Mouse (Mus musculus): ENCODE results near the gene Cdh23. TPM values are rescaled to one million over a fixed set of nuclear protein-coding genes. Genes with fewer than 3 reads are reported as not detected.
A peak's percentile ranks its signal among the peaks of the same experiment; 100 is the strongest.

Cdh23 gene
- polyA plus RNA-seq, 2 experiments, result 0.73 to 2.7 TPM

DNA sequence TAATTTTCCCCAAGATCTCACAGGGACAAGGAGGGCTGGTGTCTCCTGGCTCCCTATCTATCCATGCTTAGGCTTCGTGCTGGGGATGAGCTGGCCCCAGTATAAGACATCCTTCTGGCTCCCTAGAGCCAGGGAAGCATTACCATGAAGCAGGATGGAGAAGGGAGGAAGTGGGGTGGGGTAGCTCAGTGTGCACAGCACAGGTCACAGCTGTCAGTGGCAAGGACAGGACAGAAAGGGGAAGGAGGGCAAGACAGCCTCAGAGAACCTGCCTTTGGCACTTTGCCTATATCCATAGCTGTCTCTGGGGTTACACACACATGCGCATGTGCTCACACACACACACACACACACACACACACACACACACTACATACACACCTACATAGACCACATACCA, 308.0 kb downstream of the Cdh23 start:
- no peak for DNase-seq (ENCODE audit: low spot score)
- Histone ChIP-seq H3K4me1 (ENCODE audit: control insufficient read depth, insufficient read depth, low read length) (no peaks in the 10 kb centered on the region), H3K4me2 (replicated peaks; ENCODE audit: low read depth, low read length, severe bottlenecking) (no peak overlapping the region), H3K9ac (ENCODE audit: low read depth, low read length, severe bottlenecking) (no peak overlapping the region), H3K27ac (replicated peaks; ENCODE audit: low read depth, low read length) (no peak overlapping the region), H3K36me3 (ENCODE audit: control insufficient read depth, insufficient read depth, low read length) (no peaks in the 10 kb centered on the region), H3K9me3 (ENCODE audit: control insufficient read depth, low read length) (no peaks in the 10 kb centered on the region), H3K4me3 (replicated peaks; ENCODE audit: low read length) (no peak overlapping the region), H3K27me3 (ENCODE audit: control insufficient read depth, insufficient read depth, low read length) (no peaks in the 10 kb centered on the region)
- 81% methylated on average over 2 of the region's 2 CpGs for WGBS
- ATAC-seq (ENCODE audit: low FRiP score, low read depth), result no peak
- no peak for TF ChIP-seq POLR2A (IDR thresholded peaks at IDR 0.05; ENCODE audit: borderline replicate concordance, extremely low read depth, insufficient read depth, insufficient read length)

DNA sequence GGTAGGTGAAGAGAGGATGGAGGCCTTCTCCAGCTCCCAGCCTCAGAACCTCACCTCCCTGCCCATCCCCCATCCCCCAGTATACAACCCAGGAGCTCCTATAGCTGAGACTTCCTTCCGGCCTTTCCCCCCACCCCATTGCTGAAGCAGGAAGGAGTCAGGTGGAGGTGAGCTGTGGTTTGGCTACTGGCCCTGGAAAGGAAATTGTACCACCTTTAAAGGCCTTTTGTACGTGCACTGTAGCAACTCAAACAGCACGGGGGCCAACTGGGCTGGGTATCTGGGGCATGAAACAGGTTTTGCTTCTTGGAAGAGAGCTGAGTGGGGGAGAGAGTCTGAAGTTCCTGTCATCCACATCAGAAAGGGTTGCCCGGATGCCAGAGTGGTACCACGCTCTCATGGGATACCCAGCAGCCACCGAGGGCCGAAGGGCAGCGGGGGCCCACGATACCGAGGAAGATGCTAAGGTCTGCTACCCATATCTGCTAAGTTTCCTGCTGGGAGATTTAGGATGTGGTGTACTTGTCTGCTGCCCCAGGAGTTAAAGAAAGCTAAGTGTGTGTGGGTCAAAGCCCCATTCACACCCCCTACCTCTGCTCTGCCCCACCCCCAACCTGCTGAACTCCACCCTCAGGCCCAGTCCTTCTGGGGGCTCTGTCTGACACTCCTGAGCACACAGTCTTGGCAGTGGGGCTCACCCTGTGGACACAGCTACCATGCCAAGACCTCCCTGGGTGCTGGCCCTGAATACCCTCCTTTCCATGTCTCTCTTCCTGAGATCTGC, 315.0 kb downstream of the Cdh23 start:
- H3K27me3 ChIP-seq (ENCODE audit: control insufficient read depth, insufficient read depth, low read length), result no peaks in the 10 kb centered on the region
- H3K4me3 ChIP-seq (replicated peaks; ENCODE audit: low read length), result no peak overlapping the region
- H3K36me3 ChIP-seq (ENCODE audit: control insufficient read depth, insufficient read depth, low read length), result no peaks in the 10 kb centered on the region
- TF ChIP-seq POLR2A (IDR thresholded peaks at IDR 0.05; ENCODE audit: borderline replicate concordance, extremely low read depth, insufficient read depth, insufficient read length), result no peak
- H3K9ac ChIP-seq (ENCODE audit: low read depth, low read length, severe bottlenecking), result no peak overlapping the region
- 0 out of 2 replicates have a peak overlapping the region, but pooled peaks have one; percentile 3 for H3K27ac ChIP-seq (replicated peaks; ENCODE audit: low read depth, low read length)
- H3K4me1 ChIP-seq (ENCODE audit: control insufficient read depth, insufficient read depth, low read length), result peaks cover 12% of the 10 kb centered on the region; the same call in 1 of the 2 replicates
- no peak overlapping the region for H3K4me2 ChIP-seq (replicated peaks; ENCODE audit: low read depth, low read length, severe bottlenecking)
- ATAC-seq (ENCODE audit: low FRiP score, low read depth) (no peak), DNase-seq (ENCODE audit: low spot score) (no peak)
- WGBS, result 53% methylated on average over 10 of the region's 10 CpGs
- no peaks in the 10 kb centered on the region for H3K9me3 ChIP-seq (ENCODE audit: control insufficient read depth, low read length)

GRCm38 (mm10) chr10:60380229-60380628, 316.1 kb downstream of the Cdh23 start:
- no peaks in the 10 kb centered on the region for H3K9me3 ChIP-seq (ENCODE audit: control insufficient read depth, low read length)
- H3K36me3 ChIP-seq (ENCODE audit: control insufficient read depth, insufficient read depth, low read length), result no peaks in the 10 kb centered on the region
- no peak overlapping the region for H3K9ac ChIP-seq (ENCODE audit: low read depth, low read length, severe bottlenecking)
- no peak for TF ChIP-seq POLR2A (IDR thresholded peaks at IDR 0.05; ENCODE audit: borderline replicate concordance, extremely low read depth, insufficient read depth, insufficient read length)
- H3K4me2 ChIP-seq (replicated peaks; ENCODE audit: low read depth, low read length, severe bottlenecking), result no peak overlapping the region
- WGBS, result 64% methylated on average over 3 of the region's 3 CpGs
- no peaks in the 10 kb centered on the region for H3K27me3 ChIP-seq (ENCODE audit: control insufficient read depth, insufficient read depth, low read length)
- H3K4me3 ChIP-seq (replicated peaks; ENCODE audit: low read length), result no peak overlapping the region
- no peak for DNase-seq (ENCODE audit: low spot score)
- peaks cover 12% of the 10 kb centered on the region; the same call in 1 of the 2 replicates for H3K4me1 ChIP-seq (ENCODE audit: control insufficient read depth, insufficient read depth, low read length)
- ATAC-seq (ENCODE audit: low FRiP score, low read depth), result no peak
- no peak overlapping the region; the same call in 1 of the 2 replicates for H3K27ac ChIP-seq (replicated peaks; ENCODE audit: low read depth, low read length)

DNA sequence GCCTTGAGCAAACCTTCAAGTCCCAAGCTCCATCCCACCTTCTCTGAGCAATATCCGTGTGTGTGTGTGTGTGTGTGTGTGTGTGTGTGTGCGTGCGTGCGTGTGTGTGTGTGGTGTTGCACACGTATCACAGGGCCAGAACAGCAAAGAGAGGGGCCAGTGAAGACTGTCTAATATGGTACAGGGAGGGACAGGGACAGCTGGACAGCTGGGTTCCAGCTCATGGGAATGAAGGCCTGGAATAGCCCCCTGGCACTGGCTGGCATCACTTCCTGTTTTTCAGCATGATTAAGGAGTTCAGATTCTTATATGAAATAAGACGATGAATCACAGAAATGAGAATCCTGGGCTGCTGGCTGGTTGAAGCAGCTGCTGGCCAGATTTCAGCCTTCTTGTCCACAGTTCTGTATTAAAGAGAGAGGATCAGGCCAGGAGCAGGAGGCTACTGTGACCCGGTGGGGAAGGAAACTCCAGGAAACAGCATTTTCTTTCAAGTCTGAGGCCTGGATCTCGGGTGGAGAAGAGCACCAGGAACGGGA, 316.8 kb downstream of the Cdh23 start:
- no peaks in the 10 kb centered on the region for H3K36me3 ChIP-seq (ENCODE audit: control insufficient read depth, insufficient read depth, low read length)
- no peak for ATAC-seq (ENCODE audit: low FRiP score, low read depth)
- 71% methylated on average over 9 of the region's 9 CpGs for WGBS
- H3K9ac ChIP-seq (ENCODE audit: low read depth, low read length, severe bottlenecking), result no peak overlapping the region
- DNase-seq (ENCODE audit: low spot score), result no peak
- H3K27me3 ChIP-seq (ENCODE audit: control insufficient read depth, insufficient read depth, low read length), result no peaks in the 10 kb centered on the region
- TF ChIP-seq POLR2A (IDR thresholded peaks at IDR 0.05; ENCODE audit: borderline replicate concordance, extremely low read depth, insufficient read depth, insufficient read length), result no peak
- H3K4me1 ChIP-seq (ENCODE audit: control insufficient read depth, insufficient read depth, low read length), result peaks cover 12% of the 10 kb centered on the region; the same call in 1 of the 2 replicates
- no peak overlapping the region for H3K4me2 ChIP-seq (replicated peaks; ENCODE audit: low read depth, low read length, severe bottlenecking)
- H3K27ac ChIP-seq (replicated peaks; ENCODE audit: low read depth, low read length), result no peak overlapping the region
- no peak overlapping the region for H3K4me3 ChIP-seq (replicated peaks; ENCODE audit: low read length)
- H3K9me3 ChIP-seq (ENCODE audit: control insufficient read depth, low read length), result no peaks in the 10 kb centered on the region

DNA sequence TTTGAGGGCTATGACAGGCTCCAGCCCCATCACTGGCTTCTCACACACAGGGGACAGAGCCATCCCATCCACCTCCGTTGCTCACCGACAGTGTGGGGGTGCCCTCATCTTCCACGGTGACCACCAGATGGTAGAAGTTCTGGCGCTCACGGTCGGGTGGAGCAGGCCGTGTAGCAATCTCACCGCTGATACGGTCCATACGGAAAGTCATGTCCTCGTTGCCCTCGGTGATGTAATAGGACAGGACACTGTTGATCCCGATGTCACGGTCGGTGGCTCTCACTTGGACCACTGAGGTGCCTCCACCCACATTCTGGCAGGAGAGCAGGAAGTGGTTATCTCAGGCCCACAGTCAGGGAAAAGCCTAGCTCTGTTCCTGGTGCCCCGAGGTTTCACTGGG, 319.6 kb downstream of the Cdh23 start:
- TF ChIP-seq POLR2A (IDR thresholded peaks at IDR 0.05; ENCODE audit: borderline replicate concordance, extremely low read depth, insufficient read depth, insufficient read length), result no peak
- Histone ChIP-seq H3K27ac (replicated peaks; ENCODE audit: low read depth, low read length) (no peak overlapping the region), H3K4me3 (replicated peaks; ENCODE audit: low read length) (no peak overlapping the region), H3K36me3 (ENCODE audit: control insufficient read depth, insufficient read depth, low read length) (no peaks in the 10 kb centered on the region), H3K27me3 (ENCODE audit: control insufficient read depth, insufficient read depth, low read length) (no peaks in the 10 kb centered on the region), H3K9ac (ENCODE audit: low read depth, low read length, severe bottlenecking) (no peak overlapping the region), H3K4me1 (ENCODE audit: control insufficient read depth, insufficient read depth, low read length) (peaks cover 20% of the 10 kb centered on the region), H3K9me3 (ENCODE audit: control insufficient read depth, low read length) (no peaks in the 10 kb centered on the region), H3K4me2 (replicated peaks; ENCODE audit: low read depth, low read length, severe bottlenecking) (no peak overlapping the region)
- WGBS, result 91% methylated on average over 16 of the region's 16 CpGs
- DNase-seq (ENCODE audit: low spot score) (no peak), ATAC-seq (ENCODE audit: low FRiP score, low read depth) (no peak)

Data from limb, embryonic 14.5 days (tissue).